Mouse (Mus musculus) ZHBTc4 (cell line): ENCODE data around the gene Nphp1.
A peak's percentile ranks its signal among the peaks of the same experiment; 100 is the strongest.

ENCODE experiments used
- DNase-seq: peaks from one replicate; pipeline ENCODE4 v3.0.0-alpha.2; 2011; ENCODE audit warnings: low read depth, low spot score

Nphp1 gene

GRCm38 (mm10) chr2:127749376-127749775, 39.3 kb downstream of the Nphp1 start:
- no peak for DNase-seq

- no peak for DNase-seq
Measured at GRCm38 (mm10) chr2:127748316-127748715, 40.4 kb downstream of the Nphp1 start.

- no peak for DNase-seq
Measured at GRCm38 (mm10) chr2:127742637-127743036, 46.1 kb downstream of the Nphp1 start.

GRCm38 (mm10) chr2:127740756-127741519, 47.8 kb downstream of the Nphp1 start:
- DNase-seq: no peak

DNA sequence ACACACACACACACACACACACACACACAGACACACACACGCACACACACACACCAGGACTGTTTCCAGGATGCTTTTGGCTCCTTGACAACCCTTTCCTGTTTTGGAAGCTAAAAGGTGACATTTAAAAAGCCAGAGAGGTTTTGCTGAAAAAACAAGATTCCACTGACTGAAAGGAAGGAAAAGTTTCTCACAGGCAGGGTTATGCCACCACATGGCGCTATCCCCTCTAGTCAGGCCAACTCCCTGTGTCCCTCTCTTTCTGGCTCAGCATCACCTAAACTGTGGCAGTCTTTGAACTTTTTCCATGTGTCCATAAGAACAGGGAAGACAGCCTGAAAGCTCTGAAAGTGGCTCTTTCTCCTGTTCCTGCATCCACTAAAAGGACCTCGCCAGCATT, 50.8 kb downstream of the Nphp1 start:
- DNase-seq: no peak

DNA sequence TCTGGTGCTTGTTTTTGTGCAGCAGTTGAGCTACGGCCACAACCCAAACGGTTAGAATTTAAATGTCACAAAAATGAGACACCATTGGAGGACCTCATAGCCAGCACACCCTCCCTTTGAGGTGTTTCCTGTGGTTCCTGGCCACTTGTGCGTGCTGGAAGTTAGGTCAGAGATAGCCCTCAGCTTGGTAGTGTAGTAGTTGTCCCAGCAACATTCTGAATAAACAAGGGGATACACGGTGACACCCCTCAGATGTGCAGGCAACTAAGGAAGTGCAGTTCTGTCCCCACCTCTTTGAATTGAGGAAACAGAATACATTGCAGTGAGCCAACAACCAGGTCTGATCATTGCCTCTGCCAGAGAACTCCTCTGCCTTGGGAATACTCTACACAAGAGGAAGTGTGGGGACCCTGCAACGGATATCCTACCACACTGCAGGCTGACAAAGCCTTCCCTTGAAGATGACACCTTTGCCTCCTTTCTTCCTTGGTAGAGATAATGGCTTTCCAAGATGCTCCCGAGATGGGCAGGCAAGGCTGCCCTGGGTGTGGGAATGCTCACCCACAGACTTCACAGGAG, 52.0 kb downstream of the Nphp1 start:
- DNase-seq: no peak

- DNase-seq: no peak
Measured at GRCm38 (mm10) chr2:127735512-127736145, 53.1 kb downstream of the Nphp1 start.

- no peak for DNase-seq
Measured at GRCm38 (mm10) chr2:127734889-127735288, 53.8 kb downstream of the Nphp1 start.

- DNase-seq: peak; percentile 63
Measured at GRCm38 (mm10) chr2:127730301-127730997, 58.2 kb downstream of the Nphp1 start.

DNA sequence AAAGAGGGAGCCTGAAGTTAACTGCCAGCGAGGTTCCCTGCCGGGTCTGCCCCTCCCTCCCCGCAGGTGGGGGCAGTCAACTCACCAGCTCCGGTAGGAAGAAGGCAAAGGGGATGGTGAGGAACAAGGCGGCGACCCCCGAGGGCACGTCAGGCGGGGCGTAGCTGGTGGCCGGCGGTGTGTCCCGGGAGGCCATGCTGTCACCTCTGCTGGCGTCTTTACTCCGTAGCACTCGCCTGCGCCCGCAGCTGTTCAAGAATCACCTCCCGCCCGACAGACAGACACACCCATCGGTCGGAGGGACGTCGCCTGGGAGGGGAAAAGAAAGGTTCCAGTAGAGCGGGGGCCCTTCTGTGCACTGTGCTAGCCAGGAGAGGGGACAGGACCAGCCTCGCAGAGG, 59.0 kb downstream of the Nphp1 start, which contains the start of gene Mall:
Gene Mall (minus strand): TSS at position 262 of the 400 bp plus-strand sequence.
- peak; percentile 67 for DNase-seq

DNA sequence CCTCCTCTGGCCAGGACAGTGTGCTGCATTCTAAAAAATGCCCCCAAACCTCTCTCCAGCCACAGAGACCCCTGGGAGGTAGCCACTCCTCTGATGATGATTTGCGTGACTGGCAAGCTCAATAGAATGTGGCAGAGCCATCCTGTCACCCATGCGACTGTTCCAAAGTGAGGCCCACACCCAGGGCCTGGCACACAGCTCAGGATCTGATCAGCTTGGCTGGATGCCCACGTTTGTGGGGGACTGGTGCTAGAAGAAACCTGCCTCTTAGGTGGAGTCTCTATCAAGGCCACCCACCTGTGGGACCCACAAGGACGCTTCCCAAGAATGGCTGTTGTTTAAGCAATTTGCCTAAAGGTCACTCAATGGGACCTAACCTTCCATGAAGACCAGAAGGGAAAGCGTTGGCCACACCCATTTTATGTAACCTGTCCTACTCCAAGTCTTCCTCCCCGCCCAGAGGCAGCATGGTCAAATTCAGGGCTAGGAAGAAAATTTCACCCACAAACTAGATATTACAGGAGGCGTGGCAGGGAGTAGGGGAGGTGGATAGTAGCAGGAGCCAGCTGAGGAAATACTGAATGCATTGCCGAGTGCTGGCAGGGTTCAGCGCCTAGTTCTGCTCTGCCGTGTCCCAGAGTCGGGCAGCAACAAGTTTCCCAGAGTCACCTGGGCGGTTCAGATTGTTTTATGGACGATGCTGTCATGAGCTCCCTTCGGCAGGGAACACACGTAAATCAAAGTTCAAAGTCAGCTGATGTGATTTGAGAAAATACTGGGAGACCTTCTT, 59.8 kb downstream of the Nphp1 start:
- DNase-seq: peak; percentile 11

GRCm38 (mm10) chr2:127728146-127728545, 60.6 kb downstream of the Nphp1 start:
- no peak for DNase-seq

- no peak for DNase-seq
Measured at GRCm38 (mm10) chr2:127723193-127723592, 65.5 kb downstream of the Nphp1 start.

DNA sequence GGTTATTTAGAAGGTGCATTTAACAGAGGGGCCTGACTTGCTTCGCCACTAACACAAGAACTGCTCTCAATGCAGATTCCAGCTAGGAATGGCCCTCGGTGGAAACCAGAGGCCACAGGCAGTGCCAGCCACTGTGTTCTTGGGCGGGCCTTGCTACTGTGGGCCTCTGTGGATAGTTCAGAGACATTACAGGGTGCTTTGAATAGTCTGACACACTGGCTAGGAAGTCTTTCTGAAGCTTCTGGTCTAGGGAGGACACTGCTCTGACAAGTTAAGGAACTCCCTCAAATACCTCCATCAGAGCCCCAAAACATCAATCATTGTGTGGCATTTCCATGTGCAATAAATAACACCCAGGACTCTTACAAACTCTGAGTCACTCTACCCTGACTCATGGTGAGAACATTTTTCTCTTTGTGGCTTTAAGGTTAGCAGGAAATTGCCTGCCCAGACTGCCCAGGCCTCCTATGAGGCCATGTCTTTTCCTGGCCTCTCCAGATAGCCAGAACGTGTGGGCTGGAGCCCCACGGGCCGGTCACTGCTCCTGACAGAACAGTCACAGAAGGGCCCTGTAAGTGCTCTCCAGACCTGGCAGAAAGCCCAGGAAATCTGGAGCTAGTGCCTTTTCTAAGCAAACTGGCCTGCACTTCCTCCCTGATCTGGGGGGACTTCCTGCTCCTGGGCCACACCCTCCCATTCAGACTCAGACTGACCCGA, 66.4 kb downstream of the Nphp1 start:
- no peak for DNase-seq

GRCm38 (mm10) chr2:127718839-127719468, 69.7 kb downstream of the Nphp1 start:
- peak; percentile 46 for DNase-seq

DNA sequence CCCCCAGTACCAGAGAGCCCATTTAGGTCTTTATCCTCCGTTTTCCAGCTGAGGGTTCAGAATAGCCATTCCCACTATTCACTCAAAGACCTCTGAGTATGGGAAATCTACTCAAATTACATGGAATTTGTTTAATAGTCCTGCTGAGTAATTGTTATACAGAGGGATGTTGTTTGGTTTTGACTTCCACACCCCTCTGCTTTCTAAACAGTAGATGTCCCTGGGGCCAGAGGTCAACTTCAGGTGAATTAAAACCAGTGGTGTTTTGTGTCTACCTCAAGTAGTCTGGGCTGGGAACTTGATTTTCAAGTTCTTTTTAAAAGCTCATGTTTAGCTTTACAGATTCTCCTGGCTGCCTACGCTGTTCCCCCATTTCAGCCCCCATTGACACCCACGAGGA, 74.0 kb downstream of the Nphp1 start:
- peak; percentile 84 for DNase-seq

GRCm38 (mm10) chr2:127708792-127709191, 79.9 kb downstream of the Nphp1 start:
- DNase-seq: no peak

DNA sequence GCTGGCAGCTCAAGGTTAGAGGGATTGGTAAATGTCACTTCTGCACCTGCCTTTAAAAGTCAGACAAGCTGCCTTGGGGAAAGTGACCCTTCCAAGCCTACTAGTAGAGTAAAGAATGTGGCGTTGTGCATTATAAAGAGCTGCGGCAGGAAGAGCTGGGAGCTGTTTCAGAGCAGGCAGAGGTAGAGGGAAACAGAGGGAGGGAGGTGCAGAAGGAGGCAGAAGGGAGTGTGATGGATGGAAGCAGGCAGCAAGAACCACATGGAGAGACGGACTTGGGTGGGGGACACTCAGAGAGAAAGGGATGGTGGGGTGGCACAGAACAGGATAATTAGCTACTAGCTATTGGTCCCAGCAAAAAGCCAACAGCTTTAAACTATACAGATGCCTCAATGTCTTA, 80.6 kb downstream of the Nphp1 start:
- DNase-seq: no peak

- DNase-seq: peak; percentile 16
Measured at GRCm38 (mm10) chr2:127705267-127705666, 83.4 kb downstream of the Nphp1 start.
